Mouse (Mus musculus) limb, embryonic 15.5 days (tissue): Measurements from ENCODE around the gene Plpp3. TPM values are rescaled to one million over a fixed set of nuclear protein-coding genes. Genes with fewer than 3 reads are reported as not detected.

ENCODE experiments used
- ATAC-seq: fragments of 200-750 bp; cut with Nextera tagmentation; 2 replicates; pipeline ENCODE4 v1.8.0; 2017; ENCODE audit warnings: low read depth, moderate TSS enrichment; ENCODE audit not compliant: insufficient number of reproducible peaks, low FRiP score, low TSS enrichment
- H3K27ac ChIP-seq: fragments of 300-500 bp; sonication (generic); 2 replicates; pipeline ENCODE4 v1.5.1; 2015; ENCODE audit warnings: moderate library complexity, mild to moderate bottlenecking, inconsistent platforms
- H3K27me3 ChIP-seq: fragments of 300-500 bp; sonication (generic); 2 replicates; pipeline ENCODE4 v1.6.1; 2015; ENCODE audit warnings: inconsistent platforms
- H3K36me3 ChIP-seq: fragments of 300-500 bp; sonication (generic); 2 replicates; pipeline ENCODE4 v1.6.1; 2015; ENCODE audit warnings: inconsistent platforms
- H3K4me1 ChIP-seq: fragments of 300-500 bp; sonication (generic); 2 replicates; pipeline ENCODE4 v1.6.1; 2015; ENCODE audit warnings: inconsistent platforms
- H3K4me2 ChIP-seq: fragments of 300-500 bp; sonication (generic); 2 replicates; pipeline ENCODE4 v1.6.1; 2015; ENCODE audit warnings: mild to moderate bottlenecking, inconsistent platforms
- H3K4me3 ChIP-seq: fragments of 300-500 bp; sonication (generic); 2 replicates; pipeline ENCODE4 v1.5.1; 2015; ENCODE audit warnings: mild to moderate bottlenecking, inconsistent platforms
- H3K9ac ChIP-seq: fragments of 300-500 bp; sonication (generic); 2 replicates; pipeline ENCODE4 v1.6.1; 2015; ENCODE audit warnings: inconsistent platforms
- H3K9me3 ChIP-seq: fragments of 300-500 bp; sonication (generic); 2 replicates; pipeline ENCODE4 v1.6.1; 2016; ENCODE audit warnings: inconsistent platforms
- WGBS: fragments of 180-500 bp; shearing (Covaris S2); methylation state at CpG from one replicate; pipeline ENCODE4 v1.1.7; 2015; 5-methylcytosine and 5-hydroxymethylcytosine counted together
- polyA plus RNA-seq: library from polyadenylated mRNA; unstranded; fragments of >200 nt; fragmentation: Nextera tagmentation; extraction: Ambion mirVana; gene quantifications from 2 replicates; pipeline ENCODE4 v1.2.1, GENCODE M21; 2015

Plpp3 gene
- polyA plus RNA-seq, 1 experiment from 2014 or later: 143 TPM

DNA sequence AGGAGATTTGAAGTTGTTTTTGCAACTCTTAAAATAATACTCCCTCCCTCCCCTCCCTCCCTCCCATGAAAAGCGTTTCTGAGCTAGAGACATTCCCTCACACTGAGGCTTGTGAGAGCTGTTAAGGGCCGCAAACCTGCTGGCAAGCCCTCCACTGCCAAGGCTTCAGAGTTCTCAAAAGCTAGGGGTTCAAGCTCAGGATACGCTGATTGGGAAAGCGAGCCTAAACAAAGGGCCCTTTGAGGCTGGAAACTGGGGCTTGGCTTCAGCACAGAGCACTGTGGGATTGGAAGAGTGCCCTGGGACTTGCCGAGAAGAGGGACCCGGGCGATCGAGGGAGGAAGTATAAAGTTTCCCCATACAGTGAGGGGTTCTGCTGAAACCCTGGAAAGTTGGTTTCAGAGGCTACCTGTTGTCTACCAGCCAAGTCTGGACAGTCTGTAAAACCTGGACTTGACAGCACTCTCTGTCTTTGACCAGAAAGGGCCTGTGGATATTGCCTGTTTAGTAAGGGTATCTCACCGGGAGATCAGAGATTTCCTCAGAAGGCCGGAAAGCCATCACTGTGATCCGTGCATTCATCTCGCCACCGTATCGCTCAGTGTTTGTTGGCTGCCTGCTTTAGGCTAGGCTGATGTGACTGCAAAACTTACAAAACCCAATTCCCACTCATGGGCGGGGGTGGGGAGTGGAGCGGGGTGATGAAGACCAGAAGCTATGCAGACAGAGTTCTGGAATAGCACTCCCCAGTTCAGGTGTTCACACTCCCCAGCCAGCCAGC lies 18.3 kb downstream of the Plpp3 start:
- peak overlapping the region; percentile 68 for H3K27ac ChIP-seq
- H3K9me3 ChIP-seq: no peaks in the 10 kb centered on the region
- H3K36me3 ChIP-seq: peaks cover 12% of the 10 kb centered on the region
- H3K9ac ChIP-seq: no peak overlapping the region
- H3K4me2 ChIP-seq: 0 out of 2 replicates have a peak overlapping the region, but pooled peaks have one; percentile 3
- H3K27me3 ChIP-seq: no peaks in the 10 kb centered on the region
- 59% methylated on average over 16 of the region's 16 CpGs for WGBS
- peak; percentile 68 for ATAC-seq
- peaks cover 45% of the 10 kb centered on the region for H3K4me1 ChIP-seq
- no peak overlapping the region for H3K4me3 ChIP-seq

DNA sequence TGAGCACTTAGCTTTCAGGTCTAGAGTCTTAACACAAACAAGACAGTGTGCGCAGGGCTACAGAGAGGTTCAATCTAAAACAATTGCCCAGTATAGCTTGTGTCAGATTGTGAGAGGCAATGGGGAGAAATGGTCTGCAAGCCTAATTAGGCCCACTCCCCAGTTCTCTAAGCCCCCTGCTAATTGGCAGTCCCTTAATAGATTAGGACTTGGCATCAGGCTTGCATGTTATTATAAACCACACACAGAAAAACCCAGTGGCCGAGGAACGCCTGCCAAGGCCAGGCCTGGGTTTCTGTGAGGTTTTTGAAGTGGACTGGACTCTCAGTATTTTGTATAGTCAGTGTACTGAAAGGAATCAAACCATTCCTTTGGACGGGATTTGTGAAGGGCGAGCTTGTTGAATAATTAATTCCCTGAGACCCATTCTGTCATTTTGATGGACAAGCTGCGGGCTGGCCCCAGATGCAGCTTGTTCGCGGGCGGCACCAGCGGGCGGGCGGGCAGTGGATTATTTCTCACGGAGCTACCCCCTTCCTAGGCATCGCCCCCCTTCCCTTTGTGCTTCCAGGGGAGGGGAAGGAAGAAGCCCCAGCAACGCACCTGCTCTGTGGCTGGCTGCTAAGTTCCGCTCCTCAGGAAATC lies 24.0 kb downstream of the Plpp3 start:
- Histone ChIP-seq H3K27me3 (no peaks in the 10 kb centered on the region), H3K4me3 (no peak overlapping the region), H3K9ac (no peak overlapping the region), H3K4me1 (peaks cover 49% of the 10 kb centered on the region), H3K36me3 (peaks cover 5% of the 10 kb centered on the region; the same call in 1 of the 2 replicates), H3K9me3 (no peaks in the 10 kb centered on the region), H3K4me2 (no peak overlapping the region), H3K27ac (peak overlapping the region; percentile 11; the same call in 1 of the 2 replicates)
- WGBS: 51% methylated on average over 16 of the region's 16 CpGs
- no peak for ATAC-seq

GRCm38 (mm10) chr4:105181659-105182167 lies 24.6 kb downstream of the Plpp3 start:
- ATAC-seq: no peak
- peaks cover 2% of the 10 kb centered on the region; the same call in 1 of the 2 replicates for H3K36me3 ChIP-seq
- no peak overlapping the region for H3K4me3 ChIP-seq
- peaks cover 47% of the 10 kb centered on the region for H3K4me1 ChIP-seq
- 59% methylated on average over 3 of the region's 3 CpGs for WGBS
- no peaks in the 10 kb centered on the region for H3K27me3 ChIP-seq
- H3K4me2 ChIP-seq: no peak overlapping the region
- no peak overlapping the region for H3K9ac ChIP-seq
- H3K9me3 ChIP-seq: no peaks in the 10 kb centered on the region
- H3K27ac ChIP-seq: no peak overlapping the region

- Histone ChIP-seq H3K36me3 (peaks cover 2% of the 10 kb centered on the region; the same call in 1 of the 2 replicates), H3K9ac (no peak overlapping the region), H3K9me3 (no peaks in the 10 kb centered on the region), H3K27ac (no peak overlapping the region), H3K4me2 (no peak overlapping the region), H3K4me1 (peaks cover 47% of the 10 kb centered on the region), H3K27me3 (no peaks in the 10 kb centered on the region), H3K4me3 (no peak overlapping the region)
- 63% methylated on average over 5 of the region's 5 CpGs for WGBS
- ATAC-seq: no peak
These were observed 25.1 kb downstream of the Plpp3 start for GRCm38 (mm10) chr4:105182249-105182648.

DNA sequence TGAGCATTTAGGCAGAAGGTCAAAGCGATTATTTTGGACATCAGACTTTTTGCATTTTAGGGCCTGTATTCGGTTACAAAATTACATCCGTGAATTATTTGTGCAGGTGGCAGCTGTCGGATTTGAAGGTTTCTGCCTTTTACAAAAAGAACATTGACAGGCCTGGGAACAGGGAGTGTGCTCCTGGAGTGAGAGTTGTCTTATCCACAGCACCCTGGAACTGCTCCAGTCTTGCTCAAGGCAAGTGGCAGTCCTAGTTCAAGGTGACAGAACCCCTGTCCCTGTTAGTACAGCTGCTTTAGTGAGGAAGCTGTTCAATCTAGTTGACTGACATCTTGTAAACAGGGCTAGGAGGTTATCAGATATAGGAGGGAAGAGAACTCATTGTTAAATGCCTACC lies 27.3 kb downstream of the Plpp3 start:
- no peak overlapping the region for H3K27ac ChIP-seq
- 59% methylated on average over 4 of the region's 4 CpGs for WGBS
- no peak for ATAC-seq
- no peaks in the 10 kb centered on the region; the same call in 1 of the 2 replicates for H3K36me3 ChIP-seq
- H3K4me1 ChIP-seq: peaks cover 57% of the 10 kb centered on the region
- H3K4me3 ChIP-seq: no peak overlapping the region
- no peak overlapping the region for H3K9ac ChIP-seq
- H3K4me2 ChIP-seq: no peak overlapping the region
- H3K9me3 ChIP-seq: no peaks in the 10 kb centered on the region
- H3K27me3 ChIP-seq: no peaks in the 10 kb centered on the region

DNA sequence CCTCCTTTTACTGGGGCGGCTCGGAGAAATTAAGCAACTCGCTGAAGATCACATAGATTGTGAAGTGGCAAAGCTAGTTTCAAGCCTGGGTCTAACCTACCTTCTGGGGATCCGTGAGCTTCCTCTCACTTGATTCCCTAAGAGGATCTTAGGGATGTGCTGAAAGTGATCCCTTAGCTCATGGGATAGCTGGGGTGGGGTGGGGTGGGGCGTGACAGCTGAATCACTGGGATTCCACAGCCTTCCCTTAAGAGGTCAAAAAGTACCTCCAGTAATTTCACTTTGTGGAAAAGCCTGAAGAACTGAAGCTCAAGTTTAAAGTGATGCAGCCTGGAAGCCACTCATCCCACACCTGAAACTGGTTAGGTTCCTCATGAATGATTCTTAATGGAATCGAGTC lies 27.8 kb downstream of the Plpp3 start:
- H3K4me2 ChIP-seq: no peak overlapping the region
- ATAC-seq: no peak
- 76% methylated on average over 6 of the region's 6 CpGs for WGBS
- H3K27ac ChIP-seq: no peak overlapping the region
- H3K9ac ChIP-seq: no peak overlapping the region
- no peak overlapping the region for H3K4me3 ChIP-seq
- H3K36me3 ChIP-seq: no peaks in the 10 kb centered on the region; the same call in 1 of the 2 replicates
- no peaks in the 10 kb centered on the region for H3K27me3 ChIP-seq
- peaks cover 61% of the 10 kb centered on the region for H3K4me1 ChIP-seq
- no peaks in the 10 kb centered on the region for H3K9me3 ChIP-seq

GRCm38 (mm10) chr4:105186654-105187053 lies 29.5 kb downstream of the Plpp3 start:
- Histone ChIP-seq H3K4me1 (peaks cover 64% of the 10 kb centered on the region), H3K4me2 (no peak overlapping the region)
- WGBS: 77% methylated on average over 10 of the region's 10 CpGs

GRCm38 (mm10) chr4:105187873-105188272 lies 30.7 kb downstream of the Plpp3 start:
- H3K27ac ChIP-seq: no peak overlapping the region
- no peak overlapping the region for H3K4me2 ChIP-seq
- no peak for ATAC-seq
- no peak overlapping the region for H3K4me3 ChIP-seq
- no peak overlapping the region for H3K9ac ChIP-seq
- no peaks in the 10 kb centered on the region; the same call in 1 of the 2 replicates for H3K36me3 ChIP-seq
- no peaks in the 10 kb centered on the region for H3K27me3 ChIP-seq
- H3K9me3 ChIP-seq: no peaks in the 10 kb centered on the region
- 82% methylated on average over 7 of the region's 7 CpGs for WGBS
- H3K4me1 ChIP-seq: peaks cover 60% of the 10 kb centered on the region

More at GRCm38 (mm10) chr4:105186654-105187053, 29.5 kb downstream of the Plpp3 start:
- no peak overlapping the region for H3K27ac ChIP-seq
- ATAC-seq: no peak
- H3K27me3 ChIP-seq: no peaks in the 10 kb centered on the region
- H3K9ac ChIP-seq: no peak overlapping the region
- H3K36me3 ChIP-seq: no peaks in the 10 kb centered on the region; the same call in 1 of the 2 replicates
- no peak overlapping the region for H3K4me3 ChIP-seq
- no peaks in the 10 kb centered on the region for H3K9me3 ChIP-seq

DNA sequence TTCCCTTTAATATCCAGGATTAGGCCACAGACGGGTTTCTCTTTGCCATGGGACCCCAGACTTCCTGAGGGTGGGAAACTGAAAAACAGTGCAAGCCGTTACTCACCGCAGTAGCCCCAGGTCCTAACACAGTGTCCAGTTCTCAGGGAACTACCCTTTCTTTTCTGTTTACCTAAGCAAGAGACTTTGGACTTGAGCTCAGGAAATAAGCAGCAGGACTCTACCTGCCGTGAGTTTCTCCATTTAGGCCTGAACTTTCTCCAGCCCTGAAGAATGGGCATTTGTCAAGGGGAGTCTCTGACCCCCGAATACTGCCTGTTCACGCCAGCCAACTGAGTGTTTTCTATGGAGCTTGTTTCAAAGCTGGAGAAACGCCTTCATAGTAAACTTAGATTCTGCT lies 31.7 kb downstream of the Plpp3 start:
- Histone ChIP-seq H3K4me1 (peaks cover 57% of the 10 kb centered on the region), H3K27ac (no peak overlapping the region; the same call in 1 of the 2 replicates), H3K36me3 (no peaks in the 10 kb centered on the region), H3K4me2 (no peak overlapping the region), H3K9me3 (no peaks in the 10 kb centered on the region), H3K9ac (no peak overlapping the region), H3K4me3 (no peak overlapping the region), H3K27me3 (no peaks in the 10 kb centered on the region)
- no peak for ATAC-seq
- 63% methylated on average over 7 of the region's 7 CpGs for WGBS

DNA sequence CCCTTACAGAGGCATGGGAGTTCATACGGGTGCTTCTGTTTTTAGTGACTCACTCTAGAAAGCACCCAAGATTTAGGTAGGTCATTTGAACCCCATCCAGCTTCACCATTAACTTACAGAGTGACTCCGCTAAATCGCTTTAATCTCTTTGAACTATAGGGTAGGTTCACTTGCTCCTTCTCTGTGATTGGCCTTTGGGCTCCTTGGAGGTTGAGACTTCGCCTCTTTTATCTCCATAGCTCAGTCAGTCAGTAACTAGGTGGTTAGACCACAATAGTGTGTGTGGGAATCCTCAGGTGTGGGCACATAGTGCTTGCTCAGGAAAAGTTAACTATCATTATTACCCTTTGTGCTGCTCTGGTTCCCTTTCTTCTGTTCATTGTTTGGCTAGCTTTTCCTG lies 33.7 kb downstream of the Plpp3 start:
- 46% methylated on average over 4 of the region's 4 CpGs for WGBS

DNA sequence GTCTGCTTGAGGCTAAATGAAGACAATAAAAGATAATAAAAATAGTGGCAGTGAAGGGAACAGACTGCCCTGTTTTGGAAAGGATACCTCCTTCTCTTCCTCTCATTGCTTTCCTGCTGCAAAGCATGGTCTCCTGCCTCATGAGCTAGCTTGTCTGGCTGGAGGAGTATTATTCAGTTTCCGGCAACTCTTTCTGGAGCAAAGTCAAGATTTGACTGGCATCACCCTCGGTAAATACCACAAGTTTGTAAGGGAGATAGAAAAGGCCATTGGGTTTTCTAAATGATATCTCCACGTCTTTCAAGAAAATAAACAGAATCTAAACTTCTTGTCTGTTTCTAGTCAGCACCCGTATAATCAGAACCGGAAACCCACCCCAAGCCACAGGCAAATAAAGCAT lies 34.4 kb downstream of the Plpp3 start:
- Histone ChIP-seq H3K4me2 (no peak overlapping the region), H3K27me3 (no peaks in the 10 kb centered on the region), H3K9ac (no peak overlapping the region), H3K27ac (0 out of 2 replicates have a peak overlapping the region, but pooled peaks have one; percentile 18), H3K36me3 (peaks cover 21% of the 10 kb centered on the region), H3K4me3 (no peak overlapping the region), H3K4me1 (peaks cover 62% of the 10 kb centered on the region), H3K9me3 (no peaks in the 10 kb centered on the region)
- ATAC-seq: no peak
- 59% methylated on average over 5 of the region's 5 CpGs for WGBS

More for the DNA sequence above, 33.7 kb downstream of the Plpp3 start:
- peaks cover 14% of the 10 kb centered on the region for H3K36me3 ChIP-seq
- no peak overlapping the region for H3K9ac ChIP-seq
- no peaks in the 10 kb centered on the region for H3K27me3 ChIP-seq
- no peak overlapping the region for H3K4me3 ChIP-seq
- H3K9me3 ChIP-seq: no peaks in the 10 kb centered on the region
- H3K4me1 ChIP-seq: peaks cover 62% of the 10 kb centered on the region
- no peak overlapping the region for H3K27ac ChIP-seq
- H3K4me2 ChIP-seq: no peak overlapping the region
- ATAC-seq: no peak

DNA sequence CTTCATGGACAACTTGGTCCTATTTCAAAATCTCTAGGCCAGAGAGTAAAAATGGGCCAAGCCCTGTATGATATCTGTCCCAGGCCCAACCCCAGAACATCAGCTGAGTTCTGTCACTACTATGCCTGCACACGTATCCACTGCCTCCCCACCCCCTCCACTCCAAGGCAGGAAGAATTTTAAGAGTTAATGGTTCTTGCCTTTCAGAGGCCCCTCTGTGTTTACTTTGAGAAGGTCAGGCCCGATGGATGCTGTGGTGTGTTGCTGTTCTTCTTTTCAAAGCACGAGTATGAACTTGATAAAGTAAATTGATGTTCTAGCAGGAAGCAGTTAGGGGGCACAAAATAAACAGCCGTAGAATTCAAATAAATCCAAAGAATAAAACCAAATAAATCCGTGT lies 35.5 kb downstream of the Plpp3 start:
- ATAC-seq: no peak
- Histone ChIP-seq H3K27me3 (no peaks in the 10 kb centered on the region), H3K4me2 (no peak overlapping the region), H3K36me3 (peaks cover 28% of the 10 kb centered on the region), H3K9ac (no peak overlapping the region; the same call in 1 of the 2 replicates), H3K4me3 (no peak overlapping the region), H3K4me1 (peaks cover 63% of the 10 kb centered on the region), H3K9me3 (no peaks in the 10 kb centered on the region), H3K27ac (peak overlapping the region; percentile 30; the same call in 1 of the 2 replicates)
- WGBS: 22% methylated on average over 5 of the region's 5 CpGs
